Mouse (Mus musculus) kidney, embryonic 16.5 days (tissue): ENCODE measurements at regions not wholly inside any gene's neighbourhood (a gene's known extent, or its start where the extent isn't known, plus 50 kb on each side); places are given as distances from the start of the nearest gene placed in this dataset.

Source experiments
- ATAC-seq: fragments of 200-750 bp; cut with Nextera tagmentation; 2 replicates; pipeline ENCODE4 v1.8.0; 2017; ENCODE audit warnings: moderate TSS enrichment; ENCODE audit not compliant: low FRiP score, low TSS enrichment
- H3K27ac ChIP-seq: fragments of 300-500 bp; sonication (generic); 2 replicates; pipeline ENCODE4 v1.5.1; 2014; ENCODE audit warnings: low read length
- H3K27me3 ChIP-seq: fragments of 300-500 bp; sonication (generic); 2 replicates; pipeline ENCODE4 v1.6.1; 2014; ENCODE audit warnings: low read length, control low read depth, mixed read lengths; ENCODE audit not compliant: insufficient read depth
- H3K36me3 ChIP-seq: fragments of 300-500 bp; sonication (generic); 2 replicates; pipeline ENCODE4 v1.6.1; 2014; ENCODE audit warnings: low read length, control low read depth, mixed read lengths; ENCODE audit not compliant: insufficient read depth
- H3K4me1 ChIP-seq: fragments of 300-500 bp; sonication (generic); 2 replicates; pipeline ENCODE4 v1.6.1; 2014; ENCODE audit warnings: low read length, control low read depth, mixed read lengths; ENCODE audit not compliant: insufficient read depth
- H3K4me2 ChIP-seq: fragments of 300-500 bp; sonication (generic); replicated peaks from 2 replicates; pipeline ENCODE4 v1.6.1; 2014; ENCODE audit warnings: low read depth, low read length
- H3K4me3 ChIP-seq: fragments of 300-500 bp; sonication (generic); 2 replicates; pipeline ENCODE4 v1.5.1; 2014; ENCODE audit warnings: mild to moderate bottlenecking, low read length
- H3K9ac ChIP-seq: fragments of 300-500 bp; sonication (generic); replicated peaks from 2 replicates; pipeline ENCODE4 v1.6.1; 2014; ENCODE audit warnings: low read length
- H3K9me3 ChIP-seq: fragments of 300-500 bp; sonication (generic); 2 replicates; pipeline ENCODE4 v1.6.1; 2016; ENCODE audit warnings: low read length, control low read depth
- WGBS: fragments of 180-500 bp; shearing (Covaris S2); extraction: QIAGEN DNeasy Blood & Tissue Kit; methylation state at CpG from one replicate; pipeline ENCODE4 v1.1.7; 2014; 5-methylcytosine and 5-hydroxymethylcytosine counted together

GRCm38 (mm10) chr13:51328971-51329346 lies 79.5 kb upstream of the S1pr3 start:
- Histone ChIP-seq H3K9ac (no peak overlapping the region), H3K4me3 (no peak overlapping the region), H3K9me3 (no peaks in the 10 kb centered on the region), H3K4me1 (peaks cover 22% of the 10 kb centered on the region), H3K36me3 (no peaks in the 10 kb centered on the region), H3K27ac (peak overlapping the region; percentile 72), H3K27me3 (no peaks in the 10 kb centered on the region), H3K4me2 (0 out of 2 replicates have a peak overlapping the region, but pooled peaks have one; percentile 12)
- 0 out of 2 replicates have a peak, but pooled peaks have one; percentile 29 for ATAC-seq
- WGBS: 31% methylated on average over 8 of the region's 8 CpGs

- Histone ChIP-seq H3K4me1 (peaks cover 22% of the 10 kb centered on the region), H3K9ac (no peak overlapping the region), H3K4me3 (no peak overlapping the region), H3K27ac (no peak overlapping the region), H3K27me3 (no peaks in the 10 kb centered on the region), H3K36me3 (no peaks in the 10 kb centered on the region), H3K4me2 (no peak overlapping the region), H3K9me3 (no peaks in the 10 kb centered on the region)
- no peak for ATAC-seq
Measured at GRCm38 (mm10) chr13:51329717-51330116, 78.7 kb upstream of the S1pr3 start.

- Histone ChIP-seq H3K9ac (no peak overlapping the region), H3K4me1 (peaks cover 22% of the 10 kb centered on the region), H3K36me3 (no peaks in the 10 kb centered on the region), H3K4me2 (no peak overlapping the region), H3K27ac (no peak overlapping the region), H3K4me3 (no peak overlapping the region), H3K27me3 (no peaks in the 10 kb centered on the region), H3K9me3 (no peaks in the 10 kb centered on the region)
- no peak for ATAC-seq
- 76% methylated on average over 7 of the region's 7 CpGs for WGBS
Measured at GRCm38 (mm10) chr13:51332271-51332670, 76.2 kb upstream of the S1pr3 start.

- Histone ChIP-seq H3K36me3 (no peaks in the 10 kb centered on the region), H3K9ac (no peak overlapping the region), H3K4me1 (peaks cover 13% of the 10 kb centered on the region), H3K27me3 (no peaks in the 10 kb centered on the region), H3K27ac (no peak overlapping the region), H3K4me3 (no peak overlapping the region), H3K9me3 (no peaks in the 10 kb centered on the region), H3K4me2 (no peak overlapping the region)
- 77% methylated on average over 5 of the region's 5 CpGs for WGBS
- ATAC-seq: no peak
Measured at GRCm38 (mm10) chr13:51333481-51333880, 75.0 kb upstream of the S1pr3 start.

GRCm38 (mm10) chr13:51336726-51337125 lies 71.7 kb upstream of the S1pr3 start:
- H3K9ac ChIP-seq: no peak overlapping the region
- H3K27me3 ChIP-seq: no peaks in the 10 kb centered on the region
- 64% methylated on average over 5 of the region's 5 CpGs for WGBS
- no peak overlapping the region for H3K4me2 ChIP-seq
- 0 out of 2 replicates have a peak, but pooled peaks cover 2% of the 10 kb centered on the region for H3K9me3 ChIP-seq
- no peak for ATAC-seq
- H3K27ac ChIP-seq: no peak overlapping the region
- no peaks in the 10 kb centered on the region for H3K36me3 ChIP-seq
- H3K4me1 ChIP-seq: no peaks in the 10 kb centered on the region
- no peak overlapping the region for H3K4me3 ChIP-seq

GRCm38 (mm10) chr13:51337931-51338330 lies 70.5 kb upstream of the S1pr3 start:
- WGBS: 96% methylated on average over 16 of the region's 16 CpGs
- no peak for ATAC-seq
- Histone ChIP-seq H3K4me3 (no peak overlapping the region), H3K27ac (no peak overlapping the region), H3K4me2 (no peak overlapping the region), H3K36me3 (no peaks in the 10 kb centered on the region), H3K9me3 (0 out of 2 replicates have a peak, but pooled peaks cover 2% of the 10 kb centered on the region), H3K9ac (no peak overlapping the region), H3K27me3 (no peaks in the 10 kb centered on the region), H3K4me1 (no peaks in the 10 kb centered on the region)

- no peak for ATAC-seq
- Histone ChIP-seq H3K9me3 (0 out of 2 replicates have a peak, but pooled peaks cover 2% of the 10 kb centered on the region), H3K27ac (no peak overlapping the region), H3K36me3 (no peaks in the 10 kb centered on the region), H3K4me3 (no peak overlapping the region), H3K4me2 (no peak overlapping the region), H3K9ac (no peak overlapping the region), H3K27me3 (no peaks in the 10 kb centered on the region), H3K4me1 (peaks cover 10% of the 10 kb centered on the region)
- WGBS: 86% methylated on average over 4 of the region's 4 CpGs
Measured at GRCm38 (mm10) chr13:51345321-51345720, 63.1 kb upstream of the S1pr3 start.

GRCm38 (mm10) chr13:51345839-51346550 lies 62.4 kb upstream of the S1pr3 start:
- no peak overlapping the region for H3K9ac ChIP-seq
- H3K9me3 ChIP-seq: 0 out of 2 replicates have a peak, but pooled peaks cover 2% of the 10 kb centered on the region
- no peaks in the 10 kb centered on the region for H3K27me3 ChIP-seq
- no peak overlapping the region for H3K27ac ChIP-seq
- WGBS: 32% methylated on average over 8 of the region's 8 CpGs
- H3K36me3 ChIP-seq: no peaks in the 10 kb centered on the region
- H3K4me3 ChIP-seq: no peak overlapping the region
- ATAC-seq: no peak
- H3K4me1 ChIP-seq: peaks cover 10% of the 10 kb centered on the region
- no peak overlapping the region for H3K4me2 ChIP-seq

- H3K4me3 ChIP-seq: no peak overlapping the region
Measured at GRCm38 (mm10) chr13:51348707-51349106, 59.7 kb upstream of the S1pr3 start.

GRCm38 (mm10) chr13:51349818-51350551 lies 58.5 kb upstream of the S1pr3 start:
- no peaks in the 10 kb centered on the region for H3K27me3 ChIP-seq
- no peaks in the 10 kb centered on the region for H3K36me3 ChIP-seq
- no peak for ATAC-seq
- H3K9me3 ChIP-seq: no peaks in the 10 kb centered on the region
- H3K27ac ChIP-seq: no peak overlapping the region
- no peak overlapping the region for H3K9ac ChIP-seq
- H3K4me3 ChIP-seq: no peak overlapping the region
- peaks cover 10% of the 10 kb centered on the region for H3K4me1 ChIP-seq
- WGBS: 73% methylated on average over 11 of the region's 11 CpGs
- H3K4me2 ChIP-seq: no peak overlapping the region

More at GRCm38 (mm10) chr13:51348707-51349106, 59.7 kb upstream of the S1pr3 start:
- H3K9ac ChIP-seq: no peak overlapping the region
- no peak overlapping the region for H3K4me2 ChIP-seq
- no peak for ATAC-seq
- H3K36me3 ChIP-seq: no peaks in the 10 kb centered on the region
- peaks cover 10% of the 10 kb centered on the region for H3K4me1 ChIP-seq
- no peaks in the 10 kb centered on the region for H3K27me3 ChIP-seq
- WGBS: 56% methylated on average over 4 of the region's 4 CpGs
- H3K27ac ChIP-seq: no peak overlapping the region
- no peaks in the 10 kb centered on the region for H3K9me3 ChIP-seq
